Mouse (Mus musculus) intestine, embryonic 16.5 days (tissue): ENCODE data around the gene Shroom2. TPM values are rescaled to one million over a fixed set of nuclear protein-coding genes. Genes with fewer than 3 reads are reported as not detected.

Experiments
- ATAC-seq: fragments of 200-750 bp; cut with Nextera tagmentation; 2 replicates; pipeline ENCODE4 v1.8.0; 2017; ENCODE audit warnings: moderate TSS enrichment, moderate library complexity
- H3K27ac ChIP-seq: fragments of 300-500 bp; sonication (generic); 2 replicates; pipeline ENCODE4 v1.5.1; 2014; ENCODE audit warnings: mild to moderate bottlenecking, low read length
- H3K27me3 ChIP-seq: fragments of 300-500 bp; sonication (generic); replicated peaks from 2 replicates; pipeline ENCODE4 v1.6.1; 2014; ENCODE audit warnings: low read length, control low read depth, mixed read lengths; ENCODE audit not compliant: control insufficient read depth, insufficient read depth
- H3K36me3 ChIP-seq: fragments of 300-500 bp; sonication (generic); 2 replicates; pipeline ENCODE4 v1.6.1; 2014; ENCODE audit warnings: low read length, control low read depth; ENCODE audit not compliant: control insufficient read depth, insufficient read depth
- H3K4me1 ChIP-seq: fragments of 300-500 bp; sonication (generic); 2 replicates; pipeline ENCODE4 v1.6.1; 2014; ENCODE audit warnings: low read length, control low read depth, mixed read lengths; ENCODE audit not compliant: control insufficient read depth, insufficient read depth
- H3K4me2 ChIP-seq: fragments of 300-500 bp; sonication (generic); 2 replicates; pipeline ENCODE4 v1.6.1; 2014; ENCODE audit warnings: low read depth, low read length, control low read depth
- H3K4me3 ChIP-seq: fragments of 300-500 bp; sonication (generic); 2 replicates; pipeline ENCODE4 v1.5.1; 2014; ENCODE audit warnings: mild to moderate bottlenecking, low read length
- H3K9ac ChIP-seq: fragments of 300-500 bp; sonication (generic); 2 replicates; pipeline ENCODE4 v1.6.1; 2014; ENCODE audit warnings: low read depth, low read length
- H3K9me3 ChIP-seq: fragments of 300-500 bp; sonication (generic); 2 replicates; pipeline ENCODE4 v1.6.1; 2016; ENCODE audit warnings: low read length, control low read depth; ENCODE audit not compliant: control insufficient read depth
- WGBS: fragments of 180-500 bp; shearing (Covaris S2); extraction: QIAGEN DNeasy Blood & Tissue Kit; methylation state at CpG from one replicate; pipeline ENCODE4 v1.1.7; 2014; 5-methylcytosine and 5-hydroxymethylcytosine counted together
- polyA plus RNA-seq: library from polyadenylated mRNA; unstranded; fragments of >200 nt; fragmentation: Nextera tagmentation; extraction: Ambion mirVana; gene quantifications from 2 replicates; pipeline ENCODE4 v1.2.1, GENCODE M21; 2015

The Shroom2 gene
- polyA plus RNA-seq, 1 experiment from 2014 or later = 4.5 TPM

GRCm38 (mm10) chrX:152621407-152621806 lies 147.9 kb downstream of the Shroom2 start:
- 69% methylated on average over 2 of the region's 2 CpGs for WGBS
- Histone ChIP-seq H3K4me3 (no peak overlapping the region), H3K4me2 (no peak overlapping the region), H3K27ac (no peak overlapping the region), H3K9me3 (no peaks in the 10 kb centered on the region), H3K9ac (no peak overlapping the region), H3K4me1 (no peaks in the 10 kb centered on the region), H3K27me3 (no peaks in the 10 kb centered on the region; the same call in 1 of the 2 replicates), H3K36me3 (no peaks in the 10 kb centered on the region)
- ATAC-seq = peak; percentile 85

- Histone ChIP-seq H3K9ac (no peak overlapping the region), H3K27ac (no peak overlapping the region), H3K4me1 (no peaks in the 10 kb centered on the region), H3K9me3 (no peaks in the 10 kb centered on the region), H3K4me2 (no peak overlapping the region), H3K27me3 (no peaks in the 10 kb centered on the region; the same call in 1 of the 2 replicates), H3K36me3 (no peaks in the 10 kb centered on the region), H3K4me3 (no peak overlapping the region)
- peak; percentile 85 for ATAC-seq
These were observed 148.3 kb downstream of the Shroom2 start for GRCm38 (mm10) chrX:152620917-152621316.

- ATAC-seq = no peak
- no peak overlapping the region for H3K4me2 ChIP-seq
- no peak overlapping the region for H3K27ac ChIP-seq
- WGBS = 65% methylated on average over 1 of the region's 1 CpGs
- H3K9ac ChIP-seq = no peak overlapping the region
- no peaks in the 10 kb centered on the region; the same call in 1 of the 2 replicates for H3K27me3 ChIP-seq
- no peaks in the 10 kb centered on the region for H3K36me3 ChIP-seq
- H3K9me3 ChIP-seq = no peaks in the 10 kb centered on the region
- H3K4me1 ChIP-seq = no peaks in the 10 kb centered on the region
- H3K4me3 ChIP-seq = no peak overlapping the region
These were observed 150.8 kb downstream of the Shroom2 start for GRCm38 (mm10) chrX:152618464-152618863.

GRCm38 (mm10) chrX:152563034-152563433 lies 206.2 kb downstream of the Shroom2 start, which contains the start of gene Cldn34a:
TSS of gene Cldn34a (plus strand) at chrX:152563334.
- Histone ChIP-seq H3K4me1 (no peaks in the 10 kb centered on the region), H3K27ac (no peak within 1 kb of the TSS), H3K9me3 (no peaks in the 10 kb centered on the region), H3K36me3 (no peaks in the 10 kb centered on the region), H3K4me2 (no peak within 1 kb of the TSS), H3K27me3 (0 out of 2 replicates have a peak, but pooled peaks cover 2% of the 10 kb centered on the region), H3K9ac (no peak within 1 kb of the TSS), H3K4me3 (no peak within 1 kb of the TSS)
- WGBS = 80% methylated on average over 2 of the region's 2 CpGs
- ATAC-seq = no peak

Other genes starting within 250 kb of the Shroom2 start
- gene Cldn34a, start 206.1 kb downstream of the Shroom2 start, polyA plus RNA-seq = not detected in 2 replicates
- gene Gpr143, start 12.5 kb upstream of the Shroom2 start, polyA plus RNA-seq = 0.11 TPM in 1 of 2 replicates, not detected in the other
- 0.37 and 0.56 TPM in 2 replicates for gene Usp51, start 237.0 kb upstream of the Shroom2 start, polyA plus RNA-seq